Mouse (Mus musculus): ENCODE measurements around the gene Lnpk. TPM values are rescaled to one million over a fixed set of nuclear protein-coding genes. Genes with fewer than 3 reads are reported as not detected.

The Lnpk gene
- 10 to 100 TPM; 73.0 to 75.9 TPM for total RNA-seq (2021)
- long read RNA-seq, experiment 1, transcript Lnpk-201 (13 exons, 3,195 nt) = major isoform, 46 of 63 reads
- long read RNA-seq, experiment 1, partial matches to known transcripts = 1 of 63 reads
- long read RNA-seq, experiment 1, other reads (novel, unspliced or antisense) = 14 of 63 reads
- long read RNA-seq, experiment 2, transcript Lnpk-201 (13 exons, 3,195 nt) = major isoform, 28 of 40 reads
- long read RNA-seq, experiment 2, partial matches to known transcripts = 2 of 40 reads
- long read RNA-seq, experiment 2, other reads (novel, unspliced or antisense) = 8 of 40 reads

DNA sequence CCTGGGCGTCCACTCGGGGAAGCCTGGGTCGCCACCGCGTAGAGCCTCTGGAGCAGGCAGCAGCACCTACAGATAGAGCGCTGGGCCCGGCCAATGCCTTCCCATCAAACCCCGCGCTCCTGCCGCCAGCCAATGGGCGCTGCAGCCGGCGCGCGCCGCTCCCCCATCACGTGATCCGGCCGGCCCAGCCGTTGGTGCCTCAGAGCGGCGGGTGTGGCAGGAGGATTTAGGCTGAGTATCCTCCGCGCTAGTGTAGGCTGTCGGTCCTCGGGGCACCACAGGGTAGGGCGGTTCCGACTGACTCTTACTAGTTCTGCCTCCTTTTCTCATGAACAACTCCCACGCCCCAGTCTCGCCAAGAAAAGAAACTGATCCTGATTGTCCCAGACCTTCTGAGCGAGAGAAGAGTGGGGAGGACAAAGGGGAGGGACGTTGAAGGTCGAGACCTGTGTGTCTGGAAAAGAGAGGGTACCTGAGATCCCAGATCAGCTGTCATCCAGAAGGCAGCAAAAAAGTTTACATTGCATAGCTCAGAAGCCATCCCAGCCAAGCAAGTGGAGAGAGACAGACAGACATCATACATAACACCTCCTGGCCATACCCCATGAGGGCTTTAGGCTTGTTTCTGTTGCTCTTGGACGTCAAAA, at the start of gene Lnpk:
Gene Lnpk, minus strand, starts transcription at position 593 of the 647 bp plus-strand sequence.
- H3K27ac ChIP-seq = peak within 1 kb of the TSS; percentile 80
- intact Hi-C loops (cut with DNase I) = loop anchor here (5.0 kb wide), 1 partner anchor 277 kb away; no protein-coding TSS in a partner anchor

DNA sequence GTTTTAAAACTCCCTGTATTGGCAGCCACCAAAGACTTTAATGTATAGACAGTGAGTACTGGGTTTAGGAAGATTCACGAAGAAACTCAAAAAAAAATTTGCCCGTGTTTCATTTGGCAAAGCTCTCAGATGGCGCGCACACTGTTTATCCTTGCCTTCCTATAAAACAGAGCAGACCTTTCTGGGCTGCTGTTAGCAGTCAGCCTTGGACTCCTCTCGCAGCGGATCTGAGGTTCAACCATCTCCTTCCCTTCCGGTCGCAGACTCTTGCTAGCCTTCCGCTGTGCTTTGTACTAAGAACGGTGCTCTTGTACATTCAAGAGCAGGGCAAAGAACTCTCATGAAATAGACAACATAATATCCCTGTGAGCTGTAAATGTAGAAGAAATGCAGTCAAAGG, 41.1 kb upstream of the Lnpk start:
- no peak for TF ChIP-seq CTCF (IDR thresholded peaks at IDR 0.05)
- no peak overlapping the region for H3K27ac ChIP-seq
- intact Hi-C loops (cut with DNase I) = no loop called here
- DNase-seq (ENCODE audit: extremely low spot score in 1 of 2, low spot score in 2 of 2) = no peak
- H3K4me3 ChIP-seq = no peak overlapping the region

More for the DNA sequence above, at the start of gene Lnpk:
- peak within 1 kb of the TSS; percentile 95 for H3K4me3 ChIP-seq
- TF ChIP-seq CTCF (IDR thresholded peaks at IDR 0.05) = no peak; the same call in 1 of the 2 replicates
- DNase-seq (ENCODE audit: extremely low spot score in 1 of 2, low spot score in 2 of 2) = peak; percentile 93 to 94

DNA sequence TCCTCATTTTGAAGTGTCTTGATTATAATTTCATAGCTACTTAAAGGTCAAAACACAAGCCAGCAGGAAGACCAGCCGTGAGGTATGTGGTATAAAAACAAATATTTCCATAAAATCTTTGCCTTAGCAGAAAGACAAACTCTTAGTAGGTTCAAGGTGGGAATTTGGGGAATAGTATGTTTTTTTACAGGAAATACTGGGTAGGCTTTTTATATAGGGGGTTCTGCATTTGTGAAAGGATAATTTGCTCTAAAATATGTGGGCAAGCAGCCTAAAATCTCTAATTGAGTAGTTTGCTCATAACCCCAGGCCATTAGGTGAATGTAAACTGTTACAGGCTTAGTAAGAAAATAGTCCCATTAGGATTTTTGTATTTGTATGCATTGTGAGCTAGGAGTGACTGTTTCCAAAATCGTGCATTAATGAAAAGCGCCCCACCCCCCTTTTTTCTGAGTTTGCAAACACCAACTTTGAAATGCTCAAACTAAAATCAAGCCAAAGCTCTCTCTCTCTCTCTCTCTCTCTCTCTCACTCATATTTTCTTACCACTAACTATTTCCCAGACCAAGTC, 40.5 kb upstream of the Lnpk start:
- DNase-seq (ENCODE audit: extremely low spot score in 1 of 2, low spot score in 2 of 2) = no peak
- Histone ChIP-seq H3K27ac (no peak overlapping the region), H3K4me3 (no peak overlapping the region)
- intact Hi-C loops (cut with DNase I) = no loop called here
- TF ChIP-seq CTCF (IDR thresholded peaks at IDR 0.05) = no peak

DNA sequence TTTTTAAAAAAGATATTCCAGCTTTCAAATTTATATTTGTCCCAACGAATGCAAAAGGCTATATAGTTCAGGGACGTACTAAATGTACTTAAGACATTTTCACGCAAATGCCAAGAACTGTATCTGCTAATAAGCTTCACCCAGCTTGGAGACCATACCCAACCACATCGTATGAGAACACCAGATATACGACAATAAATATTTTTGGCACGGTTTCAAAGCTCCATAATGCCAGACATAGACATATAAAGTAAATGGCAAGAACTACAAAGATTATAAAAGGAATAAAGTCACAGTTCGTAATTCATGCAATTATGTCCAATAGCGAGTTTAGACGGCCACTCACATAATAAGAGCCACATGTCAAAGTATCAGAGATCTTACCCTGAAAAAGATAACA, 38.5 kb upstream of the Lnpk start:
- no peak for TF ChIP-seq CTCF (IDR thresholded peaks at IDR 0.05)
- H3K27ac ChIP-seq = no peak overlapping the region
- intact Hi-C loops (cut with DNase I) = no loop called here
- no peak overlapping the region for H3K4me3 ChIP-seq
- DNase-seq (ENCODE audit: extremely low spot score in 1 of 2, low spot score in 2 of 2) = no peak

- Histone ChIP-seq H3K27ac (no peak overlapping the region), H3K4me3 (no peak overlapping the region)
- no peak for TF ChIP-seq CTCF (IDR thresholded peaks at IDR 0.05)
- intact Hi-C loops (cut with DNase I) = no loop called here
- no peak for DNase-seq (ENCODE audit: extremely low spot score in 1 of 2, low spot score in 2 of 2)
Observed at GRCm38 (mm10) chr2:74611406-74611805, 32.2 kb upstream of the Lnpk start.

GRCm38 (mm10) chr2:74609350-74609749, 30.1 kb upstream of the Lnpk start:
- intact Hi-C loops (cut with DNase I) = no loop called here
- DNase-seq (ENCODE audit: extremely low spot score in 1 of 2, low spot score in 2 of 2) = no peak
- Histone ChIP-seq H3K27ac (no peak overlapping the region), H3K4me3 (no peak overlapping the region)
- no peak for TF ChIP-seq CTCF (IDR thresholded peaks at IDR 0.05)

DNA sequence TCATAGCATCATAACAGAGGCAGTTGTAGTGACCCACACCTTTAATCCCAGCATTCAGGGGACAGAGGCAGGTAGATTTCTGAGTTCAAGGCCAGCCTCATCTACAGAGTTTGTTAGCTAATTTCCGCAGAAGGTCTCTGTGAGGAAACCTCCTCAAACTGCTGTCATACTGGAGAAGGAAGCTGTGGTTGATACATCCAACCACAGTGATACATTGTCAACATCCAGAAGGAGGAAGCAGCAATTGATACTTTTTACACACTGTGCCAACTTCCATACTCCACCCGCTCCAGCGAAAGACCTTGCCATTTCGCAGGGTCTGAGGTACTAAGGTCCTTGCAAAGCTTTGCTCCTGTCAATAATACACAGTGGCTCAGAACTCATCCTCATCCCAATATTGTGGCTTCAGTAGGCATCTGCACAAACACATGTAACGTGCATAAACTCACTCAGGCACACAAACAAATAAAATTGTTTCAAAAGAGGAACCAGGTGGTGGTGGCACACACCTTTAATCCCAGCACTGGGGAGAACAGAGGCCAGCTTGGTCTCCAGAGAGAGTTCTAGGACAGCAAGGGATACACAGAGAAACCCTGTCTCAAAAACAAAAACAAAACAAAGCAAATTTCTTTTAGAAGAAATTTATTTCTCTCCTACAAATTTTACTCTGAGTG, 27.0 kb upstream of the Lnpk start:
- DNase-seq (ENCODE audit: extremely low spot score in 1 of 2, low spot score in 2 of 2) = no peak
- Histone ChIP-seq H3K4me3 (no peak overlapping the region), H3K27ac (no peak overlapping the region)
- TF ChIP-seq CTCF (IDR thresholded peaks at IDR 0.05) = no peak
- intact Hi-C loops (cut with DNase I) = no loop called here

DNA sequence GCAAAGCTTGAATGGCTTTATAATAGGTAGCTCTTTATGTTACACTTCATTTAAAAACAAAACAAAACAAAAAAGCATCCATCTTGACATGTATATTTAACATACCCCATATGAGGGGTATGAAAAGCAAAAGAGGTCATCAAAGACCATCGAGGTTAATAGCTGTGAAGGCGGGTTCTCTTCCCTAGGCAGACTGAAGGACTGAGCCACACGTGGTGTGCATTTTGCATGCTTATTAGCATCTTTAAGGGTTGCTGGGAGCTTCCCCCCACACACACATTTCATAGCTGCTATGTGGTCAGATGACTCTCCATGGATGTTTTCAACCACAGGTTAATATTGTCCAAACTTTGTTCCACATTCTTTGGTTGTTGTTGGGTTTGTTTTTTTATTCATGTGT, 24.8 kb upstream of the Lnpk start:
- intact Hi-C loops (cut with DNase I) = no loop called here
- Histone ChIP-seq H3K4me3 (no peak overlapping the region), H3K27ac (no peak overlapping the region)
- TF ChIP-seq CTCF (IDR thresholded peaks at IDR 0.05) = no peak
- DNase-seq (ENCODE audit: extremely low spot score in 1 of 2, low spot score in 2 of 2) = no peak

- no peak overlapping the region for H3K4me3 ChIP-seq
- no peak for DNase-seq (ENCODE audit: extremely low spot score in 1 of 2, low spot score in 2 of 2)
- no peak for TF ChIP-seq CTCF (IDR thresholded peaks at IDR 0.05)
- no peak overlapping the region for H3K27ac ChIP-seq
- intact Hi-C loops (cut with DNase I) = no loop called here
Observed at GRCm38 (mm10) chr2:74602483-74602882, 23.2 kb upstream of the Lnpk start.

DNA sequence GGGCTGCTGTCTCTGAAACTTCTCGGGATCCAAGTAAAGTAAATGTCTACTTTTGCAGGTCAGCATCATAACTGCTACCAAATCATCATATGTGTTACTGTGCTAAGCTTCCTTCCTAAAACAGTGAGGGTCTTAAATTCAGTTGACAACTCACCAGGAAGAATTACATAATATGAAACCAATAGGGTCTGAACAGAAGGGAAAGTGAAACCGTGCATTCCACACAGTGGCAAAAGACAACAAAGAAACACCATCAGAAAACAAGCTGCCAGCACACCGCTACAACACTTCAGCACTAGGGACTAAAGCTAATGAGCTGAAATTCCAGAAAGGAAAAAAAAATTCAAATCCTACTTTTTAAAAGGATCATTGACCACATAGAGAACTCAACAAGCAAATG, 17.9 kb upstream of the Lnpk start:
- Histone ChIP-seq H3K4me3 (no peak overlapping the region), H3K27ac (no peak overlapping the region)
- no peak for TF ChIP-seq CTCF (IDR thresholded peaks at IDR 0.05)
- intact Hi-C loops (cut with DNase I) = no loop called here
- no peak for DNase-seq (ENCODE audit: extremely low spot score in 1 of 2, low spot score in 2 of 2)

- no peak for TF ChIP-seq CTCF (IDR thresholded peaks at IDR 0.05)
- Histone ChIP-seq H3K4me3 (no peak overlapping the region), H3K27ac (no peak overlapping the region)
- intact Hi-C loops (cut with DNase I) = no loop called here
- DNase-seq (ENCODE audit: extremely low spot score in 1 of 2, low spot score in 2 of 2) = no peak
Observed at GRCm38 (mm10) chr2:74596094-74596493, 16.9 kb upstream of the Lnpk start.

Data from left cerebral cortex, adult 2 months (tissue).